Mouse (Mus musculus) lung, postnatal 10 days (tissue): ENCODE measurements at regions not wholly inside any gene's neighbourhood (a gene's known extent, or its start where the extent isn't known, plus 50 kb on each side); places are given as distances from the start of the nearest gene placed in this dataset.

Experiments used
- DNase-seq: peaks from one replicate; pipeline ENCODE4 v3.0.0; 2021

DNA sequence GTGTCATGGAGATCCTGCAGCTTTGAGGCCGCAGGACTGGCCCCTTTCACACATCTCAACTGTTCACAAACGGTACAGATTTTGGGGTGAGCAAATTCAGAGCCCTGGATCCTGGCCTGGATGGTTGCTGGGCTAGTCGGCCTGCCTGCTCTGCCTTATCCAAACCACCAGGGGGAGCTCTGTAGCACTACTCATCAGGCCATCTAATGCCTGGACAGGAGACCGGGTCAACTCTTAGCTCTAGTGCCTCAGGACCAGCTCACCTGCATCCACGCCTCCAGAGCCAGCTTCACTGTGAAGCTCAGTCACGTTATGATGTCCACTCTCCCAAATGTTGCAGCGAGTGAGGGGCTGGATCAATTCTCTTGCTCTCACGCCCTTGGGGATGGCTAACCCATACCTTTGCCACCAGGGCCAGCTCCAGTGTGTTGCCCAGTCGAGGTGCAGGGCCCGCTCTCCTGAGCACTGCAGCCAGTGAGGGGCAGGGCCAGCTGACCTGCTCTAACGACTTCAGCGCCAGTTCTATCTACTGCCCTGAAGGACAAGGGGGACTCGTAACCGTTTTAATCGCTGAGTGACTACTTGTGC is 206.8 kb downstream of the Etnk1 start:
- DNase-seq: peak; percentile 78

DNA sequence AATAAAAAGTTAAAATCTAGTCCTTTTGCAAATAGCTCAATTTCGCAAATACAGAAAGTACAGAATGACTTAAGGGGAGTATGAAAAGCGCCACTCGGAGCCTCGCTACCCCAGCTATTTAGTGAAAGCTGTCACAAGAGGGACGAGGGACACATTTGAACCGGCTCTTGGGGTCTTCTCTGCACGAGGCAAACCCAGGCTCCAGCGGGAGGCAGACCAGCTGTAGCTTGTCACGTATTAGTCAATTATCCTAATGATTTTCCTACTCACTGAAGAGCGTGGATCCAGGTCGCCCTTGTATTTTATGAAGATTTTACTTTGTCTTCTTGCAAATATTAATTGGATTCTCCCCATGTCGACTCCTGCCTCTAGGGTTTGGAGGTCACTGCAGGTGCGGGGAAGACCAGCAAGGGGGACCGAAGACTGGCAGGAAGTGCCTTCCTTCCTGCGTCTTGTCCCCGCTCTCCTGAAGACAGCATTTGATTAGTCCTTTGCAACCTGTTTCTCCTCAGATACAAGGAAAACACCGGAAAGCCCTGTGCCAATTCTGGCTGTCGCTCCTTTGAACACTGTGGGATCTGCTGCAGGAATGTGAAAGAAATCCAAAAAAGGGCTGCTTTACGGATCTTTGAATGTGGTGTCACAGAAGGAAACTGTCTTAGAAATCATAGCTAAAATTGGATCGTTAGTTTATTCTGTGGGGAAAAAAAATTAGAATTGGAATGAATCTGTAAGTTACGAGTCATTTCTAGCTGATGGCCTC is 209.1 kb downstream of the Etnk1 start:
- peak; percentile 19 for DNase-seq

DNA sequence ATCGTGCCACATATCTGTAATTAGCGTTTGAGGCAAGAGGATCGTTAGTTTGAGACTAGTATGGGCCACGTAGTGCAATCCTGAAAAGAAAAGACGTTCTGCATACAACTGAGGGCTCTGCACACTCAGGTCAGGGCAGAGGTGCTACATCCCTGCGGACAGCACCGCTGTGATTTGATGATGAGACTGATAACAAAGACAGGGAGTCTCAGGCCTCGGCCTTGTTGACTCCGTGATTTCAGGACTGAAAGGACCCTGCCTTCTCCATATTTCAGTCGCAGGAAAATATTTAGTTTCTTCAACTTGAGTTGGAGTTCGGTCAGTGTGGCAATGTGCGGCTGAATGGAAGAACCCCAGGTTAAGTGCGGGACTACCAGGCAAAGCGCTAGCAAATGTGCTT is 210.1 kb downstream of the Etnk1 start:
- DNase-seq: no peak

DNA sequence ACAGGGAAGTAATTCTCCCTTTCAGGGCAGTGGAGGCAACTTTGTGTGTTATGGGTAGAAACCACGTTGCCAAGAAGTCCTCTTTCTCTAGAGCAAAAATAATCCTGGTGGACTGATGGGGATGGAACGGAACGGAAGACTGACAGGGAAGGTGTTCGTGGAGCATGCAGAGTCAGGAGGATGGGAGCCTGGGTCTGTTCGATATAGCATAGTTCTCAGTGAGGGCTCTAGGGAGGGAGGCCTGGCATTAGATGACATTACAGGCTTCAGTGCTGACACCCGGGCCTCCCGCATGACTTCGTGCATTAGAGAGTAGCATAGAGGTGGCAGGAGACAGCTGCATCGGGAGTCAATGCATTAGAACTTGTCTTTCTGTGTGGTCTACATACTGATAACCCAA is 211.1 kb downstream of the Etnk1 start:
- no peak for DNase-seq

DNA sequence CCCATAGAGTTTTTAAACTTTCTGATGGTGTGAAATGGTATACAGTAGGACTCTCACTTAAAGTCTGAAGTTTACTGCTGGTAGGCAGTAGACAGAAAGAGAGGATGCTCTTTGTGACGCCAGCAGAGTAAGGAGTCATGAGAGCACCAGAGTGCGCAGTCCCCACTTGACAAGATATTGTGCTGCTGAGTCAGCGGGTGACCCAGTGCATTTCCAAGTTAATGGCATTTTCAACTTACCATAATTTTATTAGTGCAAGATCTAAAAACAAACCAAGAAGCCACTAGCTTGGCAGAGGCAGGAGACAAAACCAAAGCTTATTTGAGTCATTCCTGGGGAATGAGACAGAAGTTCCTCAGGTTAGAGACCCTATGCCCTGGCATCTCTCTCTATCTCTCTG is 213.5 kb downstream of the Etnk1 start:
- DNase-seq: no peak

DNA sequence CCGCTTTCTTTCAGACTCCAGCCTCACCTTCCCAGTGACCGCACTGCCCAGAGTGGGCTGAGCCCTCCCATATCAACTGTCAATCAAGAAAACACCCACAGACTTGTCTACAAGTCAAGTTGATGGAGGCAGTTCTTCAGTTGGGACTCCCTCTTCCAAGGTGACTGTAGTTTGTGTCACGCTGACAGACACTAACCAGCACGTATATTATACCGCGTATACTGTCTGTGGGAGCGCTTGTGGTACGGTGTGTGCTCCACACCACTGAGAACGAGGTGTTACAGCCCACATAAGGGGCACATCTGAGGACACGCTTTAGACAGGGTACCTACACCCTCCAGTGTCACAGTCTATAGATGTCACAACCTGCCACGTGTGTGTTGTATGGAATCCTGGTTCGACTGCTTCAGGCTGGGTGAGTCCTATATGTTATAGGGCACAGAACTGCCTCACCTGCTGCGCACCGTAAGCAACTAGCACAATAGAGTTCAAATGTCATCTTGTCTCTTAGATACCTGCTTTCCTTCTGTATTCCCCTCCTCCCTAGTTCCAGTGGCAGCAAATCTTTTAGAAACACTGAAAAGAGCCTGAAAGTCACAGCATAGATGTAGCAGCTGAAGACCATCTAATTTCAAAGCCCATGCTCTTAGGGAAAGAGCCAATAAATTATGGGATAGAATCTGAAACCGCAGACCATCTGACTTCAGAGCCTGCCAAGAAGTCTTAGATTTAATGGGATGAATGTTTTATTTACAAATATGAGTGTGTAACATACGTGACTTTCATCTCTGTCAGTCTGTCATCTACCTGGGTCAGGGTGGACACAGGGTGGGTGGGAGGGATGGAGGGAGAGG is 219.8 kb downstream of the Etnk1 start:
- peak; percentile 16 for DNase-seq

DNA sequence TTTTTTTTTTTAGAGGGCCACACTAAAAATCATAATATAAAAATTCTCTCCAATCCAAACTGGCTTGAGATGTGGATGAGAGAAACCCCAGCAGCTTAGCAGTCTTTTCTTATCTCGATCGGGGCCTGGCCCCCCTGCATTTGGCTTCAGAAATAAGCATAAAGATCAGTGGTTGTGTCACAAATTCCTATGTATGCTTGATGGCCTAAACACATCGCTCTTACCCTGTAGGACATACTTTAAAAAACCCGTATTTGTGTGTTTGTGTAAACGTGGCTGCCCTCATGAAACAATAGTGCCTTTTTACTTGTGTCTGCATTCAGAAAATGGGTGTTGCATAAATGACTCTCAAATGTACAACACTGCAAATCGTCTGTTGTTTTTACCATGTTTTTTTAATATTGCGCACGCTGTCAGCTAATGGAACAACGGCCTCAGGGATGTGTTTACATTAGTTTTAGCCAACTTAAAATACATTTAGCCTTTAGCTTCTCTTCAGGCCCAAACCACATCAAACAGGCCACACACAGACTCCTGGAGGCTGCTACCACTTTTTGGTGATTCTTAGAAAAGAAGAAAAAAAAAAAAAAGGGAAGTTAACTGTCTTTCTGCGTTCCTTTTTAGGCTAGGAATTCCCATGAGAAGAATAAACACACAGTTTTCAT is 226.7 kb downstream of the Etnk1 start:
- no peak for DNase-seq

DNA sequence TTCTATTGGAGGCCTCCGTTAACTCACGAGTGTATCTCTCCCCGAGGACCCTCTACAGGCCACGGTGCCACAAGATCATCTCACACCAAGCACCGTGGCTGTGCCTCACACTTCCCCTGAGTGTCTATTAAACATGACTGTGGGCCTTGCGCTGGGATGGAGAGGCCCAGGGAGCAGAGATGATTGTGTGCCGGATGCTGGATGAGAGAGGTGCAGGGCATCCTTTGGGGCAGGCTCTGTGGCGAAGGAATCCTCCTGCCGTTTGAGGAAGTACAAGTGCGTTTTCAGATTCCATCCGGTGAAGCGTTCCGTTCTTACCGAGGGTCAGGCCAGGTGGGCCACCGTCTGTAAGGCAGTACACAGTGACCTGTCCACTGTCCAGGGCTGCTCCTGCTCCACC is 227.4 kb downstream of the Etnk1 start:
- DNase-seq: no peak

DNA sequence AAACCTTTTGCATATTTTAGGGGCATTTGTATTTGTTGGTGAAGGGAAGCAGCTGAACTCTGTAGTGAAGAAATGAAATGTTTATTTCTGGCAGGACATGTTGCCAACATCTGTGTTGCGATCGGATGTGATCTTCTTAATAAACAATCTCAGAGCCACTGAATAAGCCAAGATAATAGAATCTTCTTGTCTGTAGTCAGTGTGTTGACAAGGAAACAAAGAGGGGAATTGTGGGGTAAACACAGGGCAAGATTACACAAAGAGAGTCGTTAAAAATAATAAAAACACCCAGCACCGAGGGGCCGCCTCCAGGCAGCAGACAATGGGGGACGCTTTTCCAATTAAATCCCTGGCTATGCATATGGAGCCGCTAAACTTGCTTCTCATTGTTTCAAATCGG is 234.4 kb downstream of the Etnk1 start:
- DNase-seq: peak; percentile 54

DNA sequence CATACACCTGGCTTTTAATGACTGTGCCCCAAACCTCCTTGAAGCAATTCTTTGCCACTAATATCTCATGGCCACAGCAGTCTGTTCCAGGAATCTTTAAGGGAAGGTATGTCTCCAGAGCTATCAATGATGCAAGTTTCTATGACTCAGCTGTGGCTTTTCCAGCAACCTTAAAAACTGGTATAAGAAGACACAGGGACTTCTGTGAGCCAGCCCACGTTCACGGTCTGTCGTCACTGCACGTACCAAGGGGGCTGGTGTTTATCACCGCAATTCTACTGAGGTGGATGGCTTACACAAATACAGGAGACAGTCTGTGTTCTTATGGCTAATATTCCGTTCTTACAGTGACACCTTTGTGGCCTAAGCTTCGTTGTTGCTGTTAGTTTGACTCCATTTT is 234.9 kb downstream of the Etnk1 start:
- no peak for DNase-seq

DNA sequence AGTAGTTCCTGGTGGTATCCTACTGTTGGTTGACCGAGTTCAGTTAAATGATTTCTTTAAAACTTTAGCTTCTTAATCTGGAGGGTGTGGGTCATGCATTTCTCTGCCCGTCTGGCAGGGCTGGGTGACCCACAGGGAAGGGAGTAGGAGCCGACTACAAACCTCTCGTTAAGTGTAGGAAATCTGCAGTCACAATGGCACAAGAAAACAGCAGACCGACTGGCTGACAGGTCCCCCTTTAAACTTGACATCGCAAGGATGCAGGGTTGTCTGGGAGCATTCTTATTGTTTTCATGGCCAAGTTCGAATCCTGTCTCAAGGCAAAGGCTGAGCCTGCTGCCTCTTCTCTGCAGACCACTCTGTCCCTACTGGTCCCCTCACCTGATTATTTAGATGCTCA is 235.7 kb downstream of the Etnk1 start:
- DNase-seq: no peak

DNA sequence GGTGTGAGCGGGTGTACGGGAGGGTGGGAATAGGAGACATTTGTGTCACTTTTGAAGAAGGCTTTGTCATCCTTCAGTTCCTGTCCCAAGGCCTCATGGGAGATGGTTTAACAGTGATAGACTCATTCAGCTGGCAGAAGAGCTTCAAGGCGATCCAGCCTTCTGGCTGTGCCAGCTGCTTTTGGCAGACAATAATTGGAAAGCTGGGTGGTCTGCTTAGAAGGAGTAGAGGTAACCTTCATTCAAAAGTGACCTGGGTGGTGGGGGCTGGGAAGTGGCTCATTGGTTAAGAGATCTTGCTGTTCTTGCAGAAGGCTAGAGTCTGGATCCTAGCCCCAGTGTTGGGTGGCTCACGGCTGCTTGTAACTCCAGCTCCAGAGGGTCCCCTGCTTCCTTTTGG is 237.5 kb downstream of the Etnk1 start:
- no peak for DNase-seq

DNA sequence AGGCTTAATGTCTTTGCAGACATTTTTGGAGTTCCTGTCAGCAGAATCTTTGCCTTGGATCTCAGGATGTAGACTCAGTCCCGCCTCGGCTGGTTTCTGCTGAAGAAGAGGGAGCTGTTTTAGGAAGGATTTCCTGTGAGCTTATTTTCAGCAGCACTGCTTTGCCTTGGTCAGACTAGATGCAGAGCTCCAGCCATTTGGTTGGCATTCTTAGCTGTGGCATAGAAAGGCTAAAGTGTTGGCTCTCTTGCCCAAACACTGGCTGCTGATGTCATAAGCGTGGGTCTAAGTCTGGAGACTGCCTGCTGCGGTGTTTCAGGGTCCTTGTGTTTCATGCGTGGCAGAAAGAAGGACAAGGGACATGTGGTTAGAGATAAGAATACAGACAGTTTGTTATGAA is 245.0 kb downstream of the Etnk1 start:
- DNase-seq: no peak

DNA sequence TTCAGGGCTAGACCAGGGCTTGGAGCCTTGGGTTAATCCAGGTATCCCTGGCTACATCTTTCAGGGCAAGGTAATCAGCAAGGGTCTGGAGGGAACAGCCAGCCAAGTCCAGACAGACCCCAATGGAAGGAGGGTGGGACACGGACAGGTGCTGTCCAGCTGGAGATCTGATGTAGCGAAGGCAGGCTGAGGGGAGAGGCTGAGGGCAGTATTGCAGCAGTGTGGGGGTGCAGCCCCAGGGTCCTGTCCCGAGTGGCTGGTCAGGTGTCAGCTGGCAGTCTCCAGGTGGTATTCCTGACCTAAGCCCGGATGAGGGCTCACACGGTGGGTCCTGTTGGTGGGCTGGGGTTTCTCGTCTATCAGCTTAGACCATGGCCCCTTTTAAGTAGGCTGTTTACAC is 245.7 kb downstream of the Etnk1 start:
- no peak for DNase-seq

DNA sequence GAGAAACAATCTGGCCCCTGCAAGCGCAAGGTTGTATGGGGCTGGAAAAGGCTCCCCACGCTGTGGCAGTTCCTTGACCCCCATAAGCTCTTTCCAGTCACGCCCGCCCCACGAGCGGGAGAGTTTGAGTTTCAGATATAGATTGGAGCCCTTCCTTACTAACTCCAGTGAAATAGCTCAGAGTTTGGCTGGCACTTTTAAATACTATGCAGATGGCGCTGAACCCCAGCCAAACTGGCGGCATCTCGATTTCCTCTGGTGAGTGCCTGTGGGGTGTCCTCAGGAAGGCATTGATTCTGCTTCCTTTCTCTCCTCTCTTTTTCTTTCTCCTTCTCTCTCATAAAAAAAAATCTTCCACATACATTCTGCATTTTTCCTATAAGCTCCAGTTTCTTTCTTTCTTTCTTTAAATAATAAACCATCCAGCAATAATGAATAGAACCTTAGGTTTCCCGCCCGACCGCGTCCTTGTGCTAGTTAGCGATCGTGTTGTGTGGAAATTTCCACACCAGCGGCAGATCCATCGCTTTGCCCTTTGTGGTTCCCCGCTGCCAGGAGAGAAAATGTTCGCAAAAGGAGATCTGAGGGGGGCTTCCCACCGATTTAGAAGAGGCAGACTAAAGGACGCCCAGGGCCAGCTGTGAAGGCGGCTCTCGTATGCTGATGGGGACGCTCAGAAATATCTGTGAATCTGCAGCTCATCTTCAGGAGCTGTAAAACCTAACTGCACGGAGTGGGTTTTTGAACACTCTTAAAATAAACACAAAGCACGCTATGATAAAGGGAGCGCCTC is 247.8 kb downstream of the Etnk1 start:
- no peak for DNase-seq

DNA sequence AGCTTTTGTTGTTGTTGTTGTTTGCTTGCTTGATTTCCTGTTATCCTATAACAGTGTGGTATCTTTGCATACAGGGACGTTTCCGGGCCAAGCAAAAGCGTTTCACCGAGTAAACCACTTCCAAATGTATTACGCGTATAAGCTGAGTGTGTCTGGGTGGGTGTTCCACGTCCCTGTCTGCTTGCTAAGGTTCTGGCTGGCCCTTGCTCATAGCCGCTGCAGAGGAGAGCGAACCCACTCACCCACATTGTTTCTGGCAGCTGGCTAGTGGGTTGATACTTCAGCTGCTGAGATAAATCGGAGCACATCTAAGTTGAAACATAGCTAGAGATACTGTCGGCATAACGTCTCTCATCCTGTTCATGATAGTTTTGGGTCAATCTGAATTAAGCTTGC is 248.4 kb downstream of the Etnk1 start:
- DNase-seq: no peak

DNA sequence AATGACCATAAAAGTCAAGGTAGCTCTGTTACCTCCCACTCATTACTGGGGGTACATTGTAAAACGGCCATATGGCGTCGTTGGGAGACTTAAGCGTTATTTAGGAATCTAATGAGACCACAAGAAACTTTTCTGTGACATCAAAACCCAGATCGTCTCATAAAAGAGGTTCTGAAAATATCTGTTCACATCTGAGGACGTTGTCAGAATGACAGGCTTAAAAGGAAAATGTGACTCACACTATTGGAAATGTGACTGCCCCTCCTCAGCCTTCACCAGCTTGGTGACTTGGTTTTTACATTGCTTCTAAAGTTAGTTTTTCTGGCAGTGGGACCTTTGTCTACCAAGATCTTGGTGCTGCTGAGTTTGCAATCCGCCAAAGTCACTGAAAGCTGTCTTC is 252.9 kb downstream of the Etnk1 start:
- DNase-seq: no peak

DNA sequence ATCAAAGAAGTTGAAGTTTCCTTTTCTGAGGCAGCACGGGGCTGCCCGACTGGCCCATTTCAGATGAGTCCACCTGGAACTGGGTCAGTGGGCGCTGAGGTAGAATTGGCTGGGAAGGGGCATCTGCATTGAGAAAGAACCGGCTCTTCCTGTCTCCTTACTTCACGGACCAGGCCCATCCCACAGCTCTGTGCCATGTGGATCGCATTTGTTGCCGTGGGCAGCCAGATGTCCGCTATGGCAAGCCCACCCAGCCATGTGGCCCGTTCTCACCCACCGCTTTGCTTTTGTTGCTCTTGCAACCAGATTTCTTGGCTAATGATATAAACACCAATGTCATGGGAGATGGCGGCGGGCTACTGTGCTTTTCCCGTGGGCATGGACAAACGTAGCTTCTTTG is 256.0 kb downstream of the Etnk1 start:
- no peak for DNase-seq

DNA sequence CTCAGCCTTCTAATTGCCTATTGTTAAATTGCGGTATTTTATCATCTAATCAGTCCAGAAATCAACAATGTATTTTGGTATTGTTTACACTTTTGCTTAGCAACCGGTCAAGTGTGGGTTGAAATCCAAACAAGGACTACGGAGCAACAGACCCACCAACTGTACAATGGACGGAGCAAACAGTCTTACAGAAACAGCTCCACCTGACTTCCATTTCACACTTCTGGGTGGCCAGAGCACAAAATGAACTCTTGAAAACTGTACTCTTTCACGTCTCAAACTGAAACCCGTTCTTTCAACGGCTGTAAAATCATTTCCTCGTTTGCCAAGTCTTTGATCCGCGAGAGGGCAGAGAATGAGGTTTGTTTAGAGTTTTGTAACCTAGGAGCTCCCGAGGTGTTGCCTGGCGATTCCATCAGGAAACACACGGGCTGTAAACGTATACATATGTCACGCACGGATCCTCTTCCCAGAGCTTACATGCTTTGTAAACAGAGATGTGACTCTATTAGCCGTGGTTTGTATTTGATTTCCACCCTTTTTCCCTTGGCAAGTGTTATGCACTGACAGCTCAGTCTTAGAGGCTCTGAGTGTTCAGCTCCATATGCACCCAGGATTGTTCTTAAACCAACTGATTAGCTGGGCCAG is 258.3 kb downstream of the Etnk1 start:
- peak; percentile 15 for DNase-seq

DNA sequence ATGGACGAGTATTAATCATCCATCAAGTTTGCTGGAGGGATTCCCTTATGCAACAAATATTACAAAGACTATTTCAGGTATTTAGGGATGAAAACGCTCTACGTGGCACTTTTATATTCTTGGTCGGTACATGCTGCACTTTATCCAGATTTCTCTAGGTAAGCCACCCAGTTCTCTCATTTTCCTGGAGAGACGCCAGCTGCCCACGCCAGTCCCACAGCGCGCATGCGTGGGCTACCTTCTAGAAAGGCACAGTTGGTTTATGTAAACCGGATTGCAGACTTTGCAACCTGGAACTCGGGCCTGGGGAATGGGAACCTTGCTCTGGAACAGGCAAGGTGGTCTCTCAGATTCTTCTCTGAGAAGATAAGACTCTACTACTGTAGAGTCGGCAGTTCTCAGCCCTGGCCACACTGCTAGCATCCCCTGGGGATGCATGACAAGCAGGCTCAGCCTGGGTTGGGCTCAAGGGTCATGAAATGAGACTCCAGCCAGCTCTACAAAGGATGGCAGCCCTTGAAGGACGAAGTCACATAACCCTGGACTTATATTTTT is 265.0 kb downstream of the Etnk1 start:
- no peak for DNase-seq

DNA sequence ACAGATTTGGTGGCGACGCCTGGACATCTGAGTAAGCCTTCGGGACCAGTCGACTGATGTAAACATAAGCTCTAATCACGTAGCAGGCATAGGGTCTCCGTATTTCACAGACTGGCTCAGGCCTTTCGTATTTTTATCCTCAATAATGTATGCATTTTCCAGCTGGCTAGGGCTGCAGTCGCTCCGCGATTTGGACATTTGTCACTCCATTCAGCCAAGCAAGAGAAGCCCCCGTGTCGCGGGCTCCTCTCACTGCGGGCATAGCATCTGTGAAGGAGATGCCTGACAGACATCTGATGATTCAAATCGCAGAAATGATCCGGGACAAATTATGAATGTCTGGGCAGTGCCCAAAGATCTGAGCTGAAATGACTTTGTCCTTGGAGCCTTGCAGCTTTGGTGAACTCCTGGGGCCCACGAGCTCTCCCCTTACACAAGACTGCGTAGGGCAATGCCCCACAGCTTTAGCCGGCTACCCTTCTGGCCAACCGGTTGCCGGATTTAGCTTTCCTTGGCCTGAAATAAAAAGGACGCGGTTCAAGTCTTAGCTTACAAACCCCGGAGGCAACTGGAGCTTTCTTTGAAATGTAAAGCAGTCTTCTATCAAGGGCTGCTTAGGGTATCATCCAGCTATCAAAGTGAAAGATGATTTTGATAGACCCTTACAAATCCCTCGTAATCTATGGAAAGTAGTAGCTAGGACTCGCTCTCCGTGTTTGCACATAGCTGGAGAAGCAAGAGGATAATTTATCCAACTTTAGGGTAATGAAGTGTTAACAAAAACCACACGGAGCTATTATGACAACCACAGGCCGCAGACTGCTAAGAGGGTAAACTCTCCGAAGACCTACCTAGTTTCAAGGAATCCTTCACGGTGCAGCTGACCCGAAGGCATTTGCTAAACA is 270.6 kb downstream of the Etnk1 start:
- no peak for DNase-seq
